Mouse (Mus musculus): ENCODE data around the gene Nuak1. TPM values are rescaled to one million over a fixed set of nuclear protein-coding genes. Genes with fewer than 3 reads are reported as not detected.

Gene Nuak1
- polyA plus RNA-seq, 1 experiment, result 0.43 TPM

- H3K36me3 ChIP-seq (replicated peaks; ENCODE audit: low read length), result no peaks in the 10 kb centered on the region
- H3K9me3 ChIP-seq, result peaks cover 9% of the 10 kb centered on the region; the same call in 1 of the 2 replicates
- peaks cover 70% of the 10 kb centered on the region for H3K27me3 ChIP-seq (replicated peaks)
- TF ChIP-seq GATA1 (IDR thresholded peaks at IDR 0.05; ENCODE audit: borderline replicate concordance, low read length) (no peak), FLI1 (IDR thresholded peaks at IDR 0.05; ENCODE audit: low read length) (no peak)
- H3K4me1 ChIP-seq, result peaks cover 8% of the 10 kb centered on the region
- H3K4me3 ChIP-seq (replicated peaks), result no peak overlapping the region
Observed at GRCm38 (mm10) chr10:84376346-84376745, 64.1 kb downstream of the Nuak1 start.

GRCm38 (mm10) chr10:84374996-84375395 is 65.4 kb downstream of the Nuak1 start:
- H3K36me3 ChIP-seq (replicated peaks; ENCODE audit: low read length), result no peaks in the 10 kb centered on the region
- H3K4me3 ChIP-seq (replicated peaks), result no peak overlapping the region
- TF ChIP-seq GATA1 (IDR thresholded peaks at IDR 0.05; ENCODE audit: borderline replicate concordance, low read length) (no peak), FLI1 (IDR thresholded peaks at IDR 0.05; ENCODE audit: low read length) (no peak)
- peaks cover 9% of the 10 kb centered on the region; the same call in 1 of the 2 replicates for H3K9me3 ChIP-seq
- H3K27me3 ChIP-seq (replicated peaks), result peaks cover 62% of the 10 kb centered on the region
- H3K4me1 ChIP-seq, result peaks cover 17% of the 10 kb centered on the region

DNA sequence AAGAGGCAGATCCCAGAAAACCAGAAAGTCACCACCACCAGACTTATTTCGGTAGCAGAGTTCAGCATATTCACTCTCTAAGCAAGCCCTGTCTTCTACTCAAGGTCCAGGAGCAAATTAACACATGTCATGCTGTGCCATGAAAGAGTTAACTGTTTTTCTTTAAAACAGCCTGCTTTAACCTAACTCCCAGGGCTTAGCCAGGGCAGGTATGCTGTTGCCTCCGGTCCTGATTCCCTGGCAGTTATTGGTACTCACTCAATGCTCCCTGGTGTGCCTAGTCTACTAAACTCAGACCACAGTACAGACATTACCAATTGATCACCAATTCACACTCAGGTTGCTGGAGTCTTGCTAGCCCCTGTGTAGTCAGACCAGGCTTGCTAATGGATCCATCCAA is 66.9 kb downstream of the Nuak1 start:
- Histone ChIP-seq H3K9me3 (peaks cover 12% of the 10 kb centered on the region), H3K27me3 (replicated peaks) (peaks cover 57% of the 10 kb centered on the region), H3K36me3 (replicated peaks; ENCODE audit: low read length) (no peaks in the 10 kb centered on the region), H3K4me1 (peaks cover 19% of the 10 kb centered on the region), H3K4me3 (replicated peaks) (no peak overlapping the region)
- TF ChIP-seq GATA1 (IDR thresholded peaks at IDR 0.05; ENCODE audit: borderline replicate concordance, low read length), result no peak
- no peak for TF ChIP-seq FLI1 (IDR thresholded peaks at IDR 0.05; ENCODE audit: low read length)

GRCm38 (mm10) chr10:84372161-84373095 is 68.0 kb downstream of the Nuak1 start:
- Histone ChIP-seq H3K4me3 (replicated peaks) (no peak overlapping the region), H3K36me3 (replicated peaks; ENCODE audit: low read length) (no peaks in the 10 kb centered on the region), H3K27me3 (replicated peaks) (peaks cover 49% of the 10 kb centered on the region), H3K4me1 (peaks cover 19% of the 10 kb centered on the region), H3K9me3 (peaks cover 12% of the 10 kb centered on the region)
- TF ChIP-seq GATA1 (IDR thresholded peaks at IDR 0.05; ENCODE audit: borderline replicate concordance, low read length) (no peak), FLI1 (IDR thresholded peaks at IDR 0.05; ENCODE audit: low read length) (no peak)

DNA sequence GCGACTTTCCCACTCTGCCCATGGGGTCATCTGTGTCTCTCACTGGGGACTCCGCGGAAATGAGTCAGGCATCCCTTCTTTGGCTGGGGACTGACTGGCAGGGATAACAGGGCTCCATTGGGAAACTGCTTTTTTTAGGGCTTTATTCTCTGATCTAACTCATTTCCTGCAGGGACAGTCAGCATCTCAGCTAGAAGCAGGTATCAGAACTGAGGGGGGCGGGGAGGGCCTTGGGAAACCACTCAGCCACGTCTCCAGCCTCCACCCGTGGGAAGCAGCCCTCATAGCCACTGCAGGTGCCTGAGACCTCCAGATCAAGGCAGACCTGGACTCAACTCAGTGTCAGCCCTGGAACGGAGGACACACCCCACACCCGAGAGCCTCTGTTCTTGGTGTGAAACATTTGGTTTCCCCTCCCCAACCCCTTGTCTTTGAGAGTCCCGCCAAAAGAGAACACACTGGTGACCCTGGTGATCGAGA is 68.7 kb downstream of the Nuak1 start:
- Histone ChIP-seq H3K36me3 (replicated peaks; ENCODE audit: low read length) (no peaks in the 10 kb centered on the region), H3K9me3 (peaks cover 12% of the 10 kb centered on the region), H3K27me3 (replicated peaks) (peaks cover 46% of the 10 kb centered on the region), H3K4me3 (replicated peaks) (no peak overlapping the region), H3K4me1 (peaks cover 19% of the 10 kb centered on the region)
- no peak for TF ChIP-seq GATA1 (IDR thresholded peaks at IDR 0.05; ENCODE audit: borderline replicate concordance, low read length)
- TF ChIP-seq FLI1 (IDR thresholded peaks at IDR 0.05; ENCODE audit: low read length), result no peak

DNA sequence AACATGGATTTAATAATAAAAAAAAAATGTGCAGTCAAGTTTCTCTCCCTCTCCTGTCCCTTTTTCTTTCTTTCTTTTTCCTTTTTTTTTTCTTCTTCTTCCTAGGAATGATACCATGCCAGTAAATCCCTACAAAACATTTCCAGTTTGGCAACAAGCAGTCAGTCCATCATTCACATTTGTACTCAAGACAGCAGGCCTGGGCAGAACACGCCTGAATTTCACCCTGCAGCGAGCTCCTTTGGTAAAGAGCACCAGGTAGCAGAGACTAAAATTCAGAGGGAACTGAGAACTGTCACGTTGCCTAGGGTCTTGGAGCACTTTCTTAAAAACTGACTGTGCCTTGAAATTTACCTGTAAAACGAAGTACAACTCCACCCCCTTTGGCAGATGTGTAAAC is 69.2 kb downstream of the Nuak1 start:
- peaks cover 12% of the 10 kb centered on the region for H3K9me3 ChIP-seq
- H3K27me3 ChIP-seq (replicated peaks), result peaks cover 43% of the 10 kb centered on the region
- H3K4me1 ChIP-seq, result peaks cover 19% of the 10 kb centered on the region
- H3K4me3 ChIP-seq (replicated peaks), result no peak overlapping the region
- TF ChIP-seq FLI1 (IDR thresholded peaks at IDR 0.05; ENCODE audit: low read length), result no peak
- TF ChIP-seq GATA1 (IDR thresholded peaks at IDR 0.05; ENCODE audit: borderline replicate concordance, low read length), result no peak
- H3K36me3 ChIP-seq (replicated peaks; ENCODE audit: low read length), result no peaks in the 10 kb centered on the region

DNA sequence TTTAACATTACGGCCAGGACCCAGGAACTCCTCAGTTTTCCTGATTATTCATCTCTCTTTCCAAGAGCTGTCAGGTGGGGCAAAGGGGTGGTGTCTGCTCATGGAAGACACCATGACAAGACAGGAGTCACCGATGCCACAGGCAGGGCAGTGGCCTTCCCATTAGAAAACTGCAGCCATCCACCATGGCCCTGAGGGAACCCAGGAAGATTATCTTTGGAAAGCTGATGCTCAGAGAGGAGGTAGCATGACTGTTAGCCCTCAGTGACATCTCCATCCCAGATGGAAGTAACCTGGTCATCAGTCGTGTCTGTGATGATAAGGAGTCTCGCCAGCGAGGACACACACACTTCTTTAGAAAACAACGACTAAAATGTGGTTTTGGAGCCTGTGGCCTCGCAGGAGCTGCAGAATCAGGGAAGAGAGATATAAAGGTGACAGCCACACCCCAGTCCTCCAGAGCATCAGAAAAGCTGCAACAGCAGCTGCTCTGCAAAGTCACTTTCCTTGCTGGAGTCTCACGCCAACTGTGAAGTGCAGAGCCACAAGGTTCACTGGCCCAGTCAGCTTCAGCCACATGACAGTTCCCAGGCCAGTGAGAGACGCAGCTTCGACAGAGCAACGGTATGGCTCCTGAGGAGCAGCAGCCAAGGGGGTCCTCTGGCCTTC is 70.6 kb downstream of the Nuak1 start:
- Histone ChIP-seq H3K4me1 (peaks cover 19% of the 10 kb centered on the region), H3K4me3 (replicated peaks) (no peak overlapping the region), H3K9me3 (peaks cover 11% of the 10 kb centered on the region), H3K36me3 (replicated peaks; ENCODE audit: low read length) (no peaks in the 10 kb centered on the region), H3K27me3 (replicated peaks) (peaks cover 39% of the 10 kb centered on the region)
- TF ChIP-seq GATA1 (IDR thresholded peaks at IDR 0.05; ENCODE audit: borderline replicate concordance, low read length) (no peak), FLI1 (IDR thresholded peaks at IDR 0.05; ENCODE audit: low read length) (no peak)

DNA sequence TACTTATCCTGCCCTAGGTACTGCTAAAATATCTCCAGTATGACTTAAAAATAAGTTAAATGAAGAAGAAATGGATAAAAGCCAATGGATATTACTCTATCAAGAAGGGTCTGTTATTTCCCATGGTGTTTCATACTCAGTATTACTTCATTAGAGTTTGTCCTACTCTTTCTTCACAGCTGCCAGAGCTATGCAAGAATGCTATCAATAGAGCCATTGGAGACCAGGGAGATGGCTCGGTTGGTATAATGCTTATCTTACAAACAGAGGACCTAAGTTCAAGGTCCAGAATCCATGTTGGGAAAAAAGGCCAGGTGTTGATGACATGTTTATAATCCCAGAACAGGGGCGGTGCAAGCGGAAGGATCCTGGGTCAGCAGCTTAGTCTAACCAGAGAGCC is 72.2 kb downstream of the Nuak1 start:
- H3K9me3 ChIP-seq, result peaks cover 6% of the 10 kb centered on the region
- peaks cover 27% of the 10 kb centered on the region for H3K27me3 ChIP-seq (replicated peaks)
- TF ChIP-seq GATA1 (IDR thresholded peaks at IDR 0.05; ENCODE audit: borderline replicate concordance, low read length), result no peak
- no peak for TF ChIP-seq FLI1 (IDR thresholded peaks at IDR 0.05; ENCODE audit: low read length)
- no peaks in the 10 kb centered on the region for H3K36me3 ChIP-seq (replicated peaks; ENCODE audit: low read length)
- no peak overlapping the region for H3K4me3 ChIP-seq (replicated peaks)
- peaks cover 19% of the 10 kb centered on the region for H3K4me1 ChIP-seq

GRCm38 (mm10) chr10:84365166-84365865 is 75.1 kb downstream of the Nuak1 start:
- Histone ChIP-seq H3K4me1 (peaks cover 17% of the 10 kb centered on the region), H3K4me3 (replicated peaks) (no peak overlapping the region), H3K36me3 (replicated peaks; ENCODE audit: low read length) (no peaks in the 10 kb centered on the region), H3K9me3 (peaks cover 6% of the 10 kb centered on the region), H3K27me3 (replicated peaks) (peaks cover 13% of the 10 kb centered on the region)
- TF ChIP-seq GATA1 (IDR thresholded peaks at IDR 0.05; ENCODE audit: borderline replicate concordance, low read length) (no peak), FLI1 (IDR thresholded peaks at IDR 0.05; ENCODE audit: low read length) (no peak)

All from megakaryocyte, embryonic 14.5 days (primary cell).